Mouse (Mus musculus) heart, adult 9 months (tissue): Measurements from ENCODE around the gene P4htm.

ENCODE experiments used
- DNase-seq, 2 experiments: peaks; one replicate each; pipeline ENCODE4 v3.0.0; 2022; ENCODE audit warnings: low spot score in 2 of 2

The P4htm gene

DNA sequence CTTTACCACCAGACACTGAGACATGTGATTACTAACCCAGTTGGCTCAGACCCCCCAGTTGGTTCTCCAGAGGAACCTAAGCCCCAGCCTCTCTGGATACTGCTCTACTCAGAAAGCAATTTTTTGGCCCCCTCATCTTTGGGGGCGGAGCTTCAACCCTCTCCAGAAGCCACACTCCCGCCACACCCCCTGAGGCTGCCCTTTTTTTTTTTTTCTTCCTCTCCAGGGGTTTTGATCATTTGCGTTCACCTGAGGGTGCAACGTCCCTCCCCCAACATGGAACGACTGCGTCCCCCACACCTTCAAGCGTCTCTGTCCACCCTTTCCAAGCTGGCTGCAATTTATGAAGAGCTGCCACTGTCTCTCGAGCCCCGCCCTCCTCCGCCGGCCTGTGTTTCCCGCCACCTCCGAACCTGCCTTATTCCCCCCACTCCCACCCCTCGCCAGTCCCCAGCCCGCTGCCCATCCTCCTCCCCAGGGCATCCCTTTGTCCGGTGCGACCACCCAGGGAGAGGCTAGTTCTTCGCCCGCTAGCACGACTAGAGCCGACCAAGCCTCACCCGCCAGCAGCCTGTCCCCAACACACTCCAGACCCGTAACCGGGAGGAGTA is 19.4 kb downstream of the P4htm start:
- peak; percentile 30 to 51 for DNase-seq

DNA sequence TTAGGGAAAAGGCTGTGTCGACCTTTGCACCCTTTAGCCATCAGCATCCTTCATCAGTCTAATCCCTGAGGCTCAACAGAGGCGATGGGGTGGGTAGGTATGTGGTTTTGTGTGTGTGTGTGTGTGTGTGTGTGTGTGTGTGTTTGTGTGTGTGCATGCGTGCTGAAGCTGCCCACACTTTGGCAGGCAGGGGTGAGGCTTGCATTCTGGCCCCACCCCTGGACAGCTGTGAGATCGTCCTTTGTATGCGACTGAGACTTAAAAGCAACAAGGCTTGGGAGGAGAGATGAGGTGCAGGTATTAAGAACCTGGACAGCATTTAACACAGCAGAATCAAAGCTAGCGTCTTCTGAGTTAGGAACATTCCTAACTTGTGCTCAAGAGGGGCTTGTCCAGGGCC is 20.4 kb downstream of the P4htm start:
- DNase-seq = no peak

DNA sequence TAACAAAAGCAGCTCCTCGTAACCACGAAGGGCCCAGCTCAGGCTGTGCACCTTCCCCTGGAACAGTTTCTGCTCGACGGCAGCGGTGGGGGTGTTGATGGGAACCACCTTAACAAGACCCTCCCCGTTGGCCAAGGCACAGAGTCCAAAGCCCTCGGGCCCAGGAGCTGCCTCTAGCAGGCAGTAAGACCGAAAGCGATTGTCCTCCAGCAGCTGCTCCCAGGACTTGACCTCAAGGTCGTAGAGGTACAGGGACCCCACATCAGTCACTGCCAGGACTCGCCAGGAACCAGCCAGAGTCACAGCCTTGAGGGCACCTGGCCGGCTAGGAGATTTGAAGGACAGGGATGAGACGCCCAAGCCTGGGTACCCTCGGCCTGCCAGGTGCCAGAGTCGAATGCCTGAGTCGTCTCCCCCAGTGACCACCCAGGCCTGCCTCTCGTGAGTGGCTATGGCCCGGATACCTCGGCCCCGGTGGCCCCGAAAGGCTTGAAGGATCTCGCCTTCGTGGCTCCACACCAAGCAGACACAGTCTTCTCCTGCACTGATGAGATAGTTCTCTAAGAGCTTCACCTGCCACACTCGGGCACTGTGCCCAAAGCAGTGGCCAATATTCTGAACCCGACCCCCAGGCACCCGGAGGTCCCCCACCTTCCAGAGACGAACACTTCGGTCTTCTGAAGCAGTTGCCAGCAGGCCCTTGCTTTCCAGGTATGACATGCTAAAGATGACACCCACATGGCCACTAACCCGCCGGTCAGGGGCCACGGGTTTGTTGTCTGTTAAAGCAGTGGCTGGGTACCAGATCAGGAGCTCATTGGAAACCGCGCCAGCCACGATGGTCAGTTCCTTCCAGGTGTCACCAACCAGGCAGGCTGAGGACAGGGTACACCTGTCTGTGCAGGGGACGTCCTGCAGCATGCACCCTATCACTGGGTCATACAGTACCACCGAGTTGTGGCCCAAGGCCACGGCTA is 21.9 kb downstream of the P4htm start:
- DNase-seq = no peak

- DNase-seq = no peak
Observed at GRCm38 (mm10) chr9:108574921-108575320, 22.5 kb downstream of the P4htm start.

GRCm38 (mm10) chr9:108573774-108574690 is 23.4 kb downstream of the P4htm start:
- no peak for DNase-seq

DNA sequence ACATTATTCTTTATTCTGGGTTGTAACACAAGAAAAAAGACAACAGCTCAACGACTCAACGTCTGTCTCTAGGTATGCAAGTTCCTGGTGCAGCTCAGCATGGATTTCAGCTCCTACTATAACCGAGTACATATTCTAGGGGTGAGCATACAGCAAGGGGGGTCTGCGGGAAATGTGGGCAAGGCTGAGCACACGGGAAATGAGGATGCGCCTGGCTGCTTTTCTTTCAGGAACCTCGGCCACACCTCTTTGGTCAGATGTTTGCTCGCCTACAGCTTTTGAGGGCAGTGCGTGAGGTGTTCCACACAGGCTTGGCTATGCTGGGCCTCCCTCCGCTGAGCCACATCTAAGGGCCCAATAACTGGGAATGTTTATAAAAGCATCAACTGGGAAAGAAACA is 25.1 kb downstream of the P4htm start:
- DNase-seq = no peak

DNA sequence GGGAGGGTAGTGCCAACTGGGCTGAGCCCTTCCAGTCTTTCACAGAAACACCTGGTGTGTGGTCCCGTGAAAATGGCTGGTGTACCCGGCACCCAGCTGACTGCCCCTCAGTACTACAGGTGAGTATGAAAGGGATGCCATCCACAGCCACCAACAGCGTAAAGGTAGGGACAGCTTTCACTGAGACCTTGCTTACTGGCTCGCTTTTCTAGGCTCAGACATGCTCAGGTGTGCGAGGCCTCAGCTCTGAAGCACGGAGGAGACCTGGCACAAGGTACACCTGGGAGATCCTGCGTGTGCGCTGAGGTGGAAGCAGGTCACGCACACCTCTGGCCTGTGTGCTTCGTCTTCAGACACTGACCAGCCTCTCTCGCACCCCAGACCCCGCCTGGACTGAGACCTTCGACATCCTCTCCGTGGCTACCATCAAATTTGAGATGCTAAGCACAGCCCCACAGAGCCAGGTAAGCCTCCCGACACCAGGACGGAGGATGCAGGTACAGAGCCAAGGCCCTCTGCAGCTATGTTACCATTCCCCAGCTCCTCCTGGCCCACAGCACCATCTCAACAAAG is 26.0 kb downstream of the P4htm start:
- no peak for DNase-seq

GRCm38 (mm10) chr9:108570207-108570896 is 27.1 kb downstream of the P4htm start:
- DNase-seq = peak in 1 of 2 experiments; percentile 67

DNA sequence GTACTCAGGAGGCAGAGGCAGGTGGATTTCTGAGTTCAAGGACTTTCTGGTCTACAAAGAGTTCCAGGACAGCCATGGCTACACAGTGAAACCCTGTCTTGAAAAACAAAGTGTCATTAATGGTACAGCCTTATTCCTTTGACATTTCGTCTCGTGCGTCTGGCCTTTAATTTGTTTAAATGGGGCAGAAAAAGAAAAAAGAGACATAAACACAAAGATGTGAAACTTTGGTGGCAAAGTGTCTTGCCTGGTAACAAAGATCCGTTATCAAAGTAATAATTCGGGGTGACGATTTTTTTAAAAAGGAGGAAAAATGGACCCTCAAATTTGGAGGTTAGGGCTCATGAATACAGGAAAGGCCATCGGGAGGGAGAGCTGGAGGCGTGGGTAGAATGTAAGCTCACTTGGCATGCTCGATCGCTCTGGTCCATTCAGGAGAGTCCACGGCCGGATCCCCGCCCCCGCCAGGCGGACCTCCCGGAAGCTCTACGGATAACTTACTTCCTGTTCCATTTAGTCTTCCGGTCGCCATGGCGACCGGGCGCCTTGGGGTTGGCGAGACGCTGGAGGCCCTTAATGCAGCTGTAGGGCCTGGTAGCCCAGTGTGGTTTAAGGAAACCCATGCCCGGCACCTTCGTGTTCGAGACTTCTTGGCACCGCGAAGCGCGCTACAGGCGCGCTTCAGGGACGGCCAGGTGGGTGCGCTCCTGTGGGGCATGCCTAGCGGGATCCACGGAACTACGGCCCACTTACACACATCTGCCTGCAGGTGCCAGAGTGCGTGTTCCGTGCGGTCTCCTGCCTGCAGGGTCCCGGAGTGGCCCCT is 27.9 kb downstream of the P4htm start, which contains the start of gene Dalrd3:
Gene Dalrd3, plus strand, starts transcription at position 506 of the 826 bp plus-strand sequence.
- peak; percentile 89 to 91 for DNase-seq

DNA sequence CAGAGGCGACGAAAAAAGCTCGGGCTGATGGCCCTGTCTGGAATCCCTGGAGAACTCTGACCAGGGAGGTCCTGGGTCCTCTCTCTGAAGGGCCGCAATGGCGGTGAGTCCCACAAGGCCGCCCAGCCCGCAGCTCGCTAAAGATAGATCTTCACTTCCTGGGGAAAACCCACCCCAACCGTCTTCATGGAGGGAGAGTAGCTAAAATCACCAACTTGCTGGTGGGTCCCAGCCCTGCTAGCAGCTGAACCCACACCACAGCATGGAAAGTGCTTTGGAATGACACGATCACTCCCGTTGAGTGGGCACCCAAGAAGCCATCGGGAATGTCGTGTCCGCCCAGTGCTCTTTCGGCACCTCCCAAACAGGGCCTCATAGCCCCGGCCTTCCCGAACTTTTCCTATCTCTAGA is 29.0 kb downstream of the P4htm start:
- DNase-seq = no peak

- DNase-seq = peak in 1 of 2 experiments; percentile 66
Observed at GRCm38 (mm10) chr9:108567931-108568419, 29.5 kb downstream of the P4htm start.

- peak; percentile 95 to 96 for DNase-seq
Observed at GRCm38 (mm10) chr9:108566815-108567776, 30.4 kb downstream of the P4htm start, which contains the start of gene Ndufaf3. Ndufaf3 (minus strand) TSS chr9:108567434.

DNA sequence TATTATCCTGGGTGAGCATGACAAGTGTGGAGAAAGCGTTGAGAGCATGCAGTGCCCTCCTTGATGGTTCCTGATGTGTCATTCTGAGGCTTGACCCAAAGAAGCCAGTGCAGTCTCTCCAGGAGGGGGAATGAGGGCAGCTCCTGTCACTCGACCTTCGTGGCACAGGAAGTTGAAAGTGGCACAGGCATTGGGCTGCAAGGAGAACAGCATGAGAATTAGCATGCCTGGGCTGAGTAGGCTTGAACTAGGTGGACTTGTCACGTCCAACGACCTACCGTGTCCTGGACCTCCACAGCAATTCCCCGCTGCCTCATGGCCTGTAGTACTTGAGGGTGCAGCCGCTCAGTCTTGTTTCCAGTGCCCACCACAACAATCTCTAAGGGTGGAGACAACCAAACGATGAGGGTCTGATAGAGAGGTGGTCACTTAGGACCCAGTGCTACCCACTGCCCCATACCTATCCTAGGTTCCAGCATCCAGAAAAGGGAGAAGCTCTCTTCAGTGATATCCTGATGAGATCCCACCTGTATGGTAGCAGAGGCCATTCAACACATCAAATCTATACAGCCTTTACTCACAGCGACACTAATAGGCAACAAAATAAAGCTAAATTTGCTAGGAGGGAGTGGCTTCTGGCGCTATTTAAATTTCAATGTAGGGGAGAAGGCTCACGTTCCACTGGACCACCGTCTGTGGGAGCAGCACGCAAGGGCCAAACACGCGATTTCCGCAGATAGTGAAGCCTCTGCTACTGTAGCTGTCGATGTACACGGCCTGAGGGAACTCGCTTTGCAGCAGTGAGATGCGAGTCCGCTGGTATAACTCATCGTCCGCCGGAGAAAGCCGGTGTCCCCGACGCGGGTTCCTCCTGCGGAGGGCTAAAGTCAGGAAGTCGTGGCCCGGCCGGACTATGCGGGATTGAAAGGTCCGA is 31.3 kb downstream of the P4htm start:
- no peak for DNase-seq

GRCm38 (mm10) chr9:108564131-108564530 is 33.3 kb downstream of the P4htm start:
- DNase-seq = no peak

- no peak for DNase-seq
Observed at GRCm38 (mm10) chr9:108563671-108564070, 33.8 kb downstream of the P4htm start.

DNA sequence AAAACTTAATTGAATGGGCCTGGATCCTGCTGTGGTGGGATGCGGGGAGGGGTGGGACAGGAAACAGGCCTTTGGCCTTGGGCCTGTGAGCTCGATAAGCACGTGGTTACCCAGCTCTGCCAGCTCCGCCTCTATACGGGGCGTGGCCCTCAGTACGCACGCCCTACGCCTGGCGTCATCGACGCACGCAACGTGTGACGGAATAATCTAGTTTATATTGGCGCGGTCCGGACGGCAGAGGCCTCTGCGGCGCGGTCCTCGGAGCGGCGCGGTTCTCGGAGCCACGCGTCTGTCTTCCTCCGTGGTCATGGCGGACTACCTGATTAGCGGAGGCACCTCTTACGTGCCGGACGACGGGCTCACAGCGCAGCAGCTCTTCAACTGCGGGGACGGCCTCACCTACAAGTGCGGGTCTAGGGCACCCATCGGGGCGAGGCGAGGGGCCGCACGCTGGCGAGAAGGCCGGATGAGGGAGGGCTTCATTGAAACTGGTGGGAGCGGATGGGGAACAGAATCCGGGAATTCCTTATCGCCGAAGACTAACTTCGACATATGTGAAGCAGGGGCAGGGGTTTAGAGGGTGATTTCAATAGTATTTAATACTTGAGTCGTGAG is 37.1 kb downstream of the P4htm start, which contains the start of gene Impdh2:
Gene Impdh2, plus strand, starts transcription at position 60 of the 615 bp plus-strand sequence.
- DNase-seq = peak; percentile 97

DNA sequence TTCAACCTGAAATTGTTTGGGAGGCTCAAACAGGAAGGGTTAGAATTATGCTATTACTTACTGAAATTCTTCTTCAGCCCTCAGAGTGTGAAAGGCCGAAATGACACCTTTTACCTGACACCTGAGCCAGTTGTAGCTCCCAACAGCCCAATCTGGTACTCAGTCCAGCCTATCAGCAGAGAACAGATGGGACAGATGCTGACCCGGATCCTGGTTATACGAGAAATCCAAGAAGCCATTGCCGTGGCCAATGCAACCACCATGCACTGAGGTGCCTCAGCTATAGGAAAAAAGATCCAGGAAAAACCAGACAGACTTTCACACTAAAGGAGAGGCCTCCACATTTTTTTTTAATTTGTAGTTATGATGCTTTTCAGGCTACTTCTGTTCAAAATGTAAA is 38.3 kb downstream of the P4htm start:
- DNase-seq = no peak
